Mouse (Mus musculus) neural tube, embryonic 11.5 days (tissue): ENCODE measurements around the gene AB124611. TPM values are rescaled to one million over a fixed set of nuclear protein-coding genes. Genes with fewer than 3 reads are reported as not detected.
"Not testable (repeated sequence)": the region's sequence is repeated elsewhere in the genome, so short reads cannot be mapped to it uniquely, and the experiment has no call there.

Experiments used
- ATAC-seq: fragments of 200-750 bp; cut with Nextera tagmentation; 2 replicates; pipeline ENCODE4 v1.8.0; 2017; ENCODE audit warnings: moderate number of reproducible peaks, mild to moderate bottlenecking, moderate TSS enrichment, moderate library complexity; ENCODE audit not compliant: insufficient read depth, low FRiP score, low TSS enrichment
- DNase-seq: peaks from one replicate; pipeline ENCODE4 v3.0.0-alpha.2; 2015; ENCODE audit warnings: low spot score
- H3K27ac ChIP-seq: fragments of 300-500 bp; sonication (generic); 2 replicates; pipeline ENCODE4 v1.5.1; 2014; ENCODE audit warnings: low read depth, mild to moderate bottlenecking, low read length
- H3K27me3 ChIP-seq: fragments of 300-500 bp; sonication (generic); 2 replicates; pipeline ENCODE4 v1.6.1; 2014; ENCODE audit warnings: mild to moderate bottlenecking, low read length, mixed read lengths; ENCODE audit not compliant: control insufficient read depth, insufficient read depth
- H3K36me3 ChIP-seq: fragments of 300-500 bp; sonication (generic); 2 replicates; pipeline ENCODE4 v1.6.1; 2014; ENCODE audit warnings: mild to moderate bottlenecking, low read length, moderate library complexity, mixed read lengths; ENCODE audit not compliant: control insufficient read depth, insufficient read depth
- H3K4me1 ChIP-seq: fragments of 300-500 bp; sonication (generic); 2 replicates; pipeline ENCODE4 v1.6.1; 2014; ENCODE audit warnings: low read length, mixed read lengths; ENCODE audit not compliant: control insufficient read depth, insufficient read depth
- H3K4me2 ChIP-seq: fragments of 300-500 bp; sonication (generic); 2 replicates; pipeline ENCODE4 v1.6.1; 2014; ENCODE audit warnings: low read depth, mild to moderate bottlenecking, moderate library complexity
- H3K4me3 ChIP-seq: fragments of 300-500 bp; sonication (generic); 2 replicates; pipeline ENCODE4 v1.5.1; 2014; ENCODE audit warnings: low read depth, low read length
- H3K9ac ChIP-seq: fragments of 300-500 bp; sonication (generic); 2 replicates; pipeline ENCODE4 v1.6.1; 2014; ENCODE audit warnings: mild to moderate bottlenecking, low read length
- H3K9me3 ChIP-seq: fragments of 300-500 bp; sonication (generic); 2 replicates; pipeline ENCODE4 v1.6.1; 2016; ENCODE audit warnings: low read length; ENCODE audit not compliant: control insufficient read depth
- WGBS: fragments of 180-500 bp; shearing (Covaris S2); extraction: QIAGEN DNeasy Blood & Tissue Kit; methylation state at CpG from one replicate; pipeline ENCODE4 v1.1.7; 2014; 5-methylcytosine and 5-hydroxymethylcytosine counted together
- polyA plus RNA-seq: library from polyadenylated mRNA; unstranded; fragments of >200 nt; fragmentation: Nextera tagmentation; extraction: Ambion mirVana; gene quantifications from 2 replicates; pipeline ENCODE4 v1.2.1, GENCODE M21; 2014

The AB124611 gene
- 1.8 and 2.7 TPM in 2 replicates for polyA plus RNA-seq

DNA sequence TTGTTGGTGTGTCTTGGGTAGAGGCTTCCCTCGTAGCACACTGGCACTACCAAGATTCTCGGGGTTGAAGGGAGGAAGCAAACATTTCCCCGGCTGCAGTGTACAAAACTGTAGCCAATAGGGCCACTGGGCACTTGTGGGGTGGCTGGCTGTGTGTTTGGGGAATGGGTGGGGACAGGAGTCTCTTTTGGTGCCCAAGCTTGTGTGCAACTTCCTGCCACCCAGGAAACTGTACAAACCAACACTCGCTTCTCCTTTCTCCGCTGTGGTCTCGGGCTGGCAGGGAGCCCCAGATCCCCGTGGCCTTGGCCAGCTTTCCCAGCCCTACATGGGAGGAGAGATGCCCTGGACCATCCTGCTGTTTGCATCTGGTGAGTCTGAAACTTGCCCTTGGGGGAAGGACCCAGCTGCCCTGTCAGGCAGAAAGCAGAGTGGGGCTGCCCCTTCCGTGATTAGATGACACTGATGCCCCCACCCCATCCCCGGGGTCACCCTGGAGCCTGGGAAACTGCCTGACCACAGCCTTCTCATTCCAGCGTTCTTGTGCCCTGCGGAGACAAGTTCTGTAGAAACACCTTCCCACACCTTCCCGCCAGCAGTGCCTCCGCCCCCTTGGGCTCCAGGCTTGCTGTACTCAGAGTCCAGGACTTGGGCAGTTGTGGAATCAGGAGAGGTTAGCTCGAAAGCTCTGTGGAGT, at the start of gene AB124611:
Gene AB124611, plus strand, starts transcription at position 240 of the 697 bp plus-strand sequence.
- ATAC-seq: no peak
- DNase-seq: no peak
- Histone ChIP-seq H3K36me3 (no peaks in the 10 kb centered on the region; the same call in 1 of the 2 replicates), H3K27ac (no peak within 1 kb of the TSS), H3K4me3 (no peak within 1 kb of the TSS), H3K9me3 (no peaks in the 10 kb centered on the region), H3K4me2 (no peak within 1 kb of the TSS), H3K4me1 (no peaks in the 10 kb centered on the region), H3K9ac (no peak within 1 kb of the TSS), H3K27me3 (no peaks in the 10 kb centered on the region)
- 75% methylated on average over 14 of the region's 14 CpGs for whole genome bisulfite sequencing

DNA sequence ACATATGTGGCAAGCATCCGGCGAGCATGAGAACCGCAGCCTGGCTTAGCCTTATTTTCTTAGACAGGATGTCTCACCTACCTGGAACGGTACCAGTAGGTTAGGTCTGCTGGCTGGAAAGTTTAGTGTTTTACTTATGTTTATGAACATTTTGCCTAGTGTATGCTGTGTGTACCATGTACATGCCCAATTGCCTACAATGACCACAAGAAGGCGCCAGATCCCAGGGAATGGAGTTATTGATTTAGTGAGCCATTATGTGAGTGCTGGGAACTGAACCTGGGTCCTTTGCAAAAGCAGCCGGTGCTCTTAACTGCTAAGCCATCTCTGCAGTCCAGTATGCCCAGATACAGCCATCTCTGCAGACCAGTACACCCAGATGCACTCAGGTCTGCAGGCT, 48.3 kb upstream of the AB124611 start:
- Histone ChIP-seq H3K4me3 (no peak overlapping the region), H3K36me3 (peaks cover 16% of the 10 kb centered on the region), H3K27me3 (no peaks in the 10 kb centered on the region), H3K27ac (no peak overlapping the region), H3K4me2 (no peak overlapping the region), H3K9me3 (no peaks in the 10 kb centered on the region), H3K9ac (no peak overlapping the region), H3K4me1 (no peaks in the 10 kb centered on the region)
- WGBS: 97% methylated on average over 6 of the region's 6 CpGs
- ATAC-seq (no peak), DNase-seq (no peak)

DNA sequence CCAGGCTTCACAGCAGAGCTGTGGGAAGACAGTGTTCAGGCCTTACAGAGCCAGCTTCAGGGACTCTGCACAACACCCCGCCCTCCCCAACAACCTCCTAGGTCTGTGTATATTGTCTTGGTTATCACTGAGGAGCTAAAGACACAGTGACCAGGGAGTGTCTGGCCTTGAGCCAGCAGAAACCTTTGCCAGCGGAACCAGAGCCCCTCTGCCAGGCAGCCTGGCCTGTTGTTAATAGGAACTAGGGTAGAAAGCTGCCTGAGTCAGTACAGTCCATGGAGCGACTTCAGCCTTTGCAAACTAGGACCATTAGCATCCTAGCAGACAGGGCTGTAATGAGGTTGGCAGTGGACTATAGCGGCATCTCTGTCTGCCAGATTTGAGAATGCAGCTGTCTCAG, 41.9 kb upstream of the AB124611 start:
- Histone ChIP-seq H3K27ac (no peak overlapping the region), H3K4me2 (no peak overlapping the region), H3K9ac (no peak overlapping the region), H3K4me3 (no peak overlapping the region), H3K4me1 (no peaks in the 10 kb centered on the region), H3K36me3 (peaks cover 6% of the 10 kb centered on the region), H3K27me3 (no peaks in the 10 kb centered on the region), H3K9me3 (no peaks in the 10 kb centered on the region)
- WGBS: 92% methylated on average over 4 of the region's 4 CpGs
- DNase-seq: no peak
- no peak for ATAC-seq

DNA sequence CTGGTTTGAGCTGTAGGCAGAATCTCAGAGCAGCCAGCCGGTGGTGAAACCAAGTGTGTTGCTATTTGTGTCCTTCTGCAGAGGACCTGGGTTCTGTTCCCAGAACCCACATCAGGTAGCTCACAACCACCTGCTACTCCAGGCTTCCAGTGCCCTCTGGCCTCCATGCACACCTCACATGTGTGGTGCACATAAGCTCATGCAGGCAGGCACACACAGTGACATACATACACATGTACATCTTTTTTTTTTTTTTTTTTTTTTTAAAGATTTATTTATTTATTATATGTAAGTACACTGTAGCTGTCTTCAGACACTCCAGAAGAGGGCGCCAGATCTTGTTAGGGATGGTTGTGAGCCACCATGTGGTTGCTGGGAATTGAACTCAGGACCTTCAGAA, 37.7 kb upstream of the AB124611 start:
- WGBS: 100% methylated on average over 1 of the region's 2 CpGs
- H3K36me3 ChIP-seq, DNase-seq: not testable (repeated sequence)

DNA sequence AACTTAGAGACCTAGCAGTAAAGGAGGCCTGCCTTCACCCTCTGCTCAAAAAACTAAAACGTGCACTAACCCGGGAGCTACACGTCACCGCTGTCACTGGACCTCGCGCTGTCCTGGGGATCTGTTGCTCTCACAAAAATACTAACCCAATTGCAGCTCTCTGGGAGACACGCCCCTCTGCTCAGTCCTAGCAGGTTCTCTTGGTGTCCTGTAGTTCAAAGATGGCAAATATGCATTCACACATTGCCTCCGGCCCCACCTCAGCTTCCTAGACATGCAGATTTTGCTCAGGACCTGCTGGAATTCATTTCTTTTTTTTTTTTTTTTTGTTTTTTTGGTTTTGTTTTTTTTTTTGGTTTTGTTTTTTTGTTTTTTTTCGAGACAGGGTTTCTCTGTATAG, 35.3 kb upstream of the AB124611 start:
- Histone ChIP-seq H3K4me2 (no peak overlapping the region), H3K27me3 (no peaks in the 10 kb centered on the region), H3K9me3 (no peaks in the 10 kb centered on the region), H3K27ac (no peak overlapping the region), H3K4me1 (no peaks in the 10 kb centered on the region), H3K4me3 (no peak overlapping the region), H3K36me3 (peaks cover 4% of the 10 kb centered on the region), H3K9ac (no peak overlapping the region)
- no peak for DNase-seq
- 90% methylated on average over 9 of the region's 9 CpGs for WGBS
- ATAC-seq: no peak

More for the DNA sequence above, 37.7 kb upstream of the AB124611 start:
- not testable (repeated sequence) for H3K9ac ChIP-seq, H3K27ac ChIP-seq, H3K4me1 ChIP-seq, H3K9me3 ChIP-seq, H3K27me3 ChIP-seq, H3K4me2 ChIP-seq, ATAC-seq, H3K4me3 ChIP-seq

DNA sequence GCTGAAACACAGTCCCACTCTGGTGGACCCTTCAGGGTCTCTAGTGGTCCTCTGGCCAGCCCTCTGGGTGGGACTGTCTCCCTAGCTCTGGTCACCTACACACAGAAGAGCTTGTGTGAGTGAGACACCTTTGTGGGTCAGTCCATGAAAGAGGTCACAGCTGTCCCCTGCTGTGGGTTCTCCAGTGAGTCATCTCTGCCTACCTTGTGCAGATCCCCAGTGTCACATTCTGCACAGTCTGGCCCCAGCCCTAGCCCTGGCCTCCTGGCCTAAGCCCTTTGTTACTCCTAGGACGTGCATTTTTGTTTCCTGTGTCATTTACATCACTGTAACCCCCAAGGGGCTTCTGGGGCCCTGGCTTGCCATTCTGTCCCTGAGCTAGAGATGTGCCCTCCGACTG, 32.1 kb upstream of the AB124611 start:
- H3K4me1 ChIP-seq: no peaks in the 10 kb centered on the region
- no peak overlapping the region for H3K4me3 ChIP-seq
- H3K27me3 ChIP-seq: no peaks in the 10 kb centered on the region
- H3K27ac ChIP-seq: no peak overlapping the region
- H3K9ac ChIP-seq: no peak overlapping the region
- peaks cover 4% of the 10 kb centered on the region; the same call in 1 of the 2 replicates for H3K36me3 ChIP-seq
- 56% methylated on average over 2 of the region's 2 CpGs for WGBS
- no peak for ATAC-seq
- DNase-seq: no peak
- H3K4me2 ChIP-seq: no peak overlapping the region
- H3K9me3 ChIP-seq: no peaks in the 10 kb centered on the region

DNA sequence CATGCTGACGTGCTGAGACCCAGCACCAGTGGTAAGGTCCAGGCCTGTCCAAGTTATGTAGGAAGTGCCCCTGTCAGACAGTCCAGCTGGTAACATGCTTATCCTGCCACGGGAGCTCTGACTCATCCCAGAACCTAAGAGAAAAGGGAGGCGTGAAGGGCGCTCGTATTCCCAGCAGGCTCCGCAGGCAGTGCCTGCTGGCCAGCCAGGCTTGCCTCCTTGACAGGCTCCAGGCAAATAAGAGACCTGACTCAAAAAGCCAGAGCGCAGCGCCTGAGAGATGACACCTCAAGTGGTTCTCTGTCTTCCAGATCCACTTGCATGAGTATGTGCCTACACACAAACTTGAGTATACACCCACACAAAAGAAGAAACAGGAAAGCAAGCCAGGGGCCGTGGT, 31.2 kb upstream of the AB124611 start:
- Histone ChIP-seq H3K4me2 (no peak overlapping the region), H3K4me3 (no peak overlapping the region)
- no peak for ATAC-seq

DNA sequence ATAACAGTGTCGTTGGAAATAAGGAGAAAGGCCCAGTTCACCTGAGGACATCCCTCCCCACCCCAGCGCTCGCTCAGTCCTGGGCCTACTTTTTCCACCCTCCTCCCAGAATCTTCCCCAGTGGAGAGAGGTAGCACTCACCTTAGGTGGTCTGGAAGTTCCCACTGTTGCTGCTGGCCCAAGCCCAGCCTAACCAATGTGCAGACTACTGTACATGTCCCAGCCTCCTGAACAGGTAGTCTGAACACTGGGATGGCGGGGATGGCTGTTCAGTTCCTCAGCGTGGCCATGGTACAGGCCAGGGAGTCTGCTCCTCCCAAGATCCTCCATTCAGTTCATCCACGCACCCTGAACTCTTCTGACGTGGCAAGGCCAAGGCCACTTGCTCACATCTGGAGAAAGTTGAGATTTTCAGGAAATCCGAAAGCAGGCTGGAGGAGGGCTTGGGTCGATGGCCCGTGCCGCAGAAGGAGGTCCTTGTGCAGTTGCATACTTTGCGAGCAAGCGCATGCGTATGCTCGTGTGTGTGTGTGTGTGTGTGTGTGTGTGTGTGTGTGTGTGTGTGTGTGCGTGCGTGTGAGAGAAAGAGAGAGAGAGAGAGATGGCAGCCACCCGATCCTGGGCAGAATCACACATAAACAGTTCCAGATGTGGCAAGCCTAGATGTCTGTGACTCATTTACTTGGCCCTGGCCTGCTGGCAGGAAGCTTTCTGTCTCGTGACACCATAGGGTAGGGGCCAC, 29.5 kb upstream of the AB124611 start:
- H3K4me3 ChIP-seq: no peak overlapping the region
- peak overlapping the region; percentile 32 for H3K9ac ChIP-seq
- 0 out of 2 replicates have a peak overlapping the region, but pooled peaks have one; percentile 9 for H3K4me2 ChIP-seq
- no peaks in the 10 kb centered on the region for H3K27me3 ChIP-seq
- no peaks in the 10 kb centered on the region for H3K4me1 ChIP-seq
- H3K9me3 ChIP-seq: no peaks in the 10 kb centered on the region
- peaks cover 9% of the 10 kb centered on the region for H3K36me3 ChIP-seq
- DNase-seq (peak; percentile 53), ATAC-seq (no peak)
- WGBS: 82% methylated on average over 17 of the region's 19 CpGs
- H3K27ac ChIP-seq: peak overlapping the region; percentile 49; the same call in 1 of the 2 replicates

More for the DNA sequence above, 31.2 kb upstream of the AB124611 start:
- DNase-seq: no peak
- H3K27me3 ChIP-seq: no peaks in the 10 kb centered on the region
- H3K36me3 ChIP-seq: peaks cover 9% of the 10 kb centered on the region
- 82% methylated on average over 9 of the region's 9 CpGs for WGBS
- H3K9ac ChIP-seq: no peak overlapping the region
- no peaks in the 10 kb centered on the region for H3K4me1 ChIP-seq
- H3K27ac ChIP-seq: no peak overlapping the region
- no peaks in the 10 kb centered on the region for H3K9me3 ChIP-seq
